Mouse (Mus musculus): ENCODE measurements at regions not wholly inside any gene's neighbourhood (a gene's known extent, or its start where the extent isn't known, plus 50 kb on each side); places are given as distances from the start of the nearest gene placed in this dataset.
A peak's percentile ranks its signal among the peaks of the same experiment; 100 is the strongest.

DNA sequence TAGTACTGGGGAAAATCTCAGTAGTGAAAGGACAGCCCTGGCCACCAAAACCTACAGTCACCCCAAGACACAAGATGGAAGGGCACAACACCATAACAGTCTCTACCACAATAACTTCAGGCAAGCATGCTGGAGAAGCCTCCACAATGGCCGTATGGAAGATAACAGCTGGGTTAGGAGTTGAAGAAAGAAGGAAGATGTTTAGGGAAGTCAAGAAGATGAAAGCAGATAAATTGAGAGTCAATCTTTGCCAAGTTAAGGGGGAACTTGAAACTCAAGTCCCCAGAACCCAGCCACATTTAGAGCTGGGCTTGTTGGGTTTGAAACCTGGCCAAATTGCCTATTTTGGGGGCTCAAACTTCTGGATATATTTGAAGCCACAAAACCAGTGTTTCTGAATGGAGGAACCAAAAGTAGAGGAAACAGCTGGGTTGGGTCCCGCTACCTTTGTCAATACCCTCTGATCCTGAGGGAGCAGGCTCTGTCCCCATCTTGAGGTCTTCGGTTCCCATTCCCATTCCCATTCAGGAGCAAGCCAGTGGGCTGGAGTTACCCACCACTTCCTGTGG, 147.8 kb downstream of the Cdc5l start:
- no peak for DNase-seq

DNA sequence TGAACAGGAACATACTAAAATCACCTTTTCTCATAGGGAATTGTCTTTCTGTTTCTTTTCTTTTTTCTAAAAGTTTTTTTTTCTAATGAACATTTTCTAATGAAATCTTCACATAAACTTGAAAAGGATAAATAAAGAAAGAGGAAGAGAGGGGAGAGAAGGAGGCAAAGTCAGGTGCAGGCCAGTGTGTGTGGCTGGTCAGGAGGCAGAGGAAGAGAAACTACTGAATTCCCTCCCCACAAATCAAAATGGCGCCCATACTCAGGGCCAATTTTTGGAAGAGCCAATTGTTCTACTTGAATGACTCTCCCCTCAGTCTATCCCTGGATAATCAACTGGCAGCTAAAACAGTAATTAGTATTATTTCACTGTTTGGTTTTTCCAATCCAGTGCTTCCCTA, 152.0 kb downstream of the Cdc5l start:
- no peak for DNase-seq

DNA sequence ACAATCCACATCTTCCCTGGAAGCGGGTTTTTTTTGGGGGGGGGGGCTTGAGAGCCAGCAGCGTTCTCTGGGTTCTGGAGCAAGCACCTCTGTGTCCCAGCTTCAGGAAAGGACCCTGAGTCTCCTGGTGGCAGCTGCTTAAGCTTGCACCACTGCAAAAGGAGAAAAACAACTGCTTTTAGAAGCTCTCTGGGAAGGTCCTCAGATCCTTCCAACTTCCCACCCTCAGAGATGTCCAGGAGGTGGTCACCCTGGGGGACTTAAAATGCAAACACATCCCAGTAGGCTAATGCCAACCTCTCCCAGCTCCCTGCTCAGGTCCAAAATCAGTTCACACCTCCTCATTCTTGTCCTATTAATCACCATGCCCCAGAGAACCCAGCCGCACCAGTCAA, 153.7 kb downstream of the Cdc5l start:
- DNase-seq: no peak

GRCm38 (mm10) chr17:45279075-45279810, 154.3 kb downstream of the Cdc5l start:
- no peak for DNase-seq

DNA sequence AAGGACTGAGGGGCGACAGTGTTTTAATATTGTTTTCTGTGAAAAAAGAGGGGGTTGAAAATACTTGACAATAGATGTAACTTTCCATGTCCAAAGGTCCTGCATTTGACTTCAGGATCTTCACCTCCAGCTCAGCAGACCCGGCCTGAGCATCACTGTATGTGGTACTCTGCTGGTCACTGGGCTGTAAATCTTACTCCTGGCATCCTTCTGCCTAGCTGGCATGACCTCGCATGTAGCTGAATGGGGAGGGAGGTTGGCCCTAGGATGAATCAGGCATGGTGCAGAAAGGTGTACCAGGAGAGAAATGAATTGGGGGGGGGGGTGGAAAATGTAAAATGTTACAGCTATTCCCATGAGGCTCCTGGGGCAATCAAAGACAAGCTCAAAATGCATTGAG, 156.0 kb downstream of the Cdc5l start:
- no peak for DNase-seq

GRCm38 (mm10) chr17:45276686-45277405, 156.7 kb downstream of the Cdc5l start:
- DNase-seq: no peak

GRCm38 (mm10) chr17:45274894-45275293, 158.6 kb downstream of the Cdc5l start:
- DNase-seq: no peak

DNA sequence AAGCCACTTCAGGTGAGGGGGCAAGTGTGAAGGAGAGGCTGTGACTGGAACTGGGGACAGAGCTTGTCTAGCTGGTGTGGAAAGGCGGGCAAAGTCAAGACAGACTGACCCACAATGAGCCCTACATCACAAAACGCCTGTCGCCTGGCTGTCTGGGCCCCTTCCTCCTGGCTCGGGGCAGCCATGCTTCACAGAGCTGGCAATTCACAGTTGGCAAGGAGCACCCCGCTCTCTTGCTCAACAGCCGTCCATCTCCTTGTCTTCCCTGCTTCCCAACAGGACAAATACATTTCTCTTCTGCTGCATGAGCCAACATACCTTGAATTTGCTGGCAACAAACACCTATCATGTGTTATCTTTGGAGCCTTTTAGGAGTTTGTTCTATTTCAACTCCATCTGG, 166.8 kb downstream of the Cdc5l start:
- no peak for DNase-seq

DNA sequence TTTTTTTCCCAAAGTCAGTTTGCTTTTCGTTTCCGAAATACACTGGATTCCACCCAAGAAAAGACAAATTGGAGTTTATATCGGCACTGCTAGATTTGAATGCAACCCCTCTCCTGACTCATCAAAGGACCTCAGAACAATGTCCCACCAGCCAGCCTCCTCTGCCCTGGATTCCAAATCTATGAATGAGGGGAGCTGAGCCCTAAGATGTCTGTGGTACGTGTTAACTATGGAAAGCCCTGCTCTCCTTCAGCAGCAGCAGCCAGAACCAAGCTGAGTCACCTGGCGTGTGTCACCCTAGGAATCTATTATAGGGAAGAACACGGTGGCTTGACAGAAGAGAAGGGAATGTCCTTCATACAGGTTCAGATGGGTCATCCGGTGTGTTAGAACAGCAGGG, 167.9 kb downstream of the Cdc5l start:
- peak; percentile 21 for DNase-seq

DNA sequence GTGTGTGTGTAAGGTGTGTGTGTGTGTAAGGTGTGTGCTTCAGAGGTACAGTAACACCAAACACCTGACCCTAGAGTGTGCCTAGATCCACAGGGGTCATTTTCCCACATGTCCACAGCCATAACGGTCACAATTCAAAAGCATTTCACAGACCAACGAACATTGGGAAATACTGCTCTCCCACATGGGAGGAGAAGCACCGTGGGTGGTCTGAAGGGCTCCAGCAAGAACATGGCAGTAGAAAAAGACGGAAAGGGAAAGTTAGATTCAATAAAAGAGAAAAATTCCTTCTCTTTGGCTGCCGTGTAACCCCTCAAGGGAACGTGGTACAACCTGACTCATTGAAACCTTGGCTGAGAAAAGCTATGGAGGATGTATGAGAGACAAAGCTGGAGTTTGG, 169.1 kb downstream of the Cdc5l start:
- no peak for DNase-seq

- DNase-seq: no peak
Measured at GRCm38 (mm10) chr17:45260421-45260820, 173.1 kb downstream of the Cdc5l start.

- DNase-seq: no peak
Measured at GRCm38 (mm10) chr17:45258007-45258406, 175.5 kb downstream of the Cdc5l start.

GRCm38 (mm10) chr17:45252593-45253230, 180.8 kb downstream of the Cdc5l start:
- no peak for DNase-seq

DNA sequence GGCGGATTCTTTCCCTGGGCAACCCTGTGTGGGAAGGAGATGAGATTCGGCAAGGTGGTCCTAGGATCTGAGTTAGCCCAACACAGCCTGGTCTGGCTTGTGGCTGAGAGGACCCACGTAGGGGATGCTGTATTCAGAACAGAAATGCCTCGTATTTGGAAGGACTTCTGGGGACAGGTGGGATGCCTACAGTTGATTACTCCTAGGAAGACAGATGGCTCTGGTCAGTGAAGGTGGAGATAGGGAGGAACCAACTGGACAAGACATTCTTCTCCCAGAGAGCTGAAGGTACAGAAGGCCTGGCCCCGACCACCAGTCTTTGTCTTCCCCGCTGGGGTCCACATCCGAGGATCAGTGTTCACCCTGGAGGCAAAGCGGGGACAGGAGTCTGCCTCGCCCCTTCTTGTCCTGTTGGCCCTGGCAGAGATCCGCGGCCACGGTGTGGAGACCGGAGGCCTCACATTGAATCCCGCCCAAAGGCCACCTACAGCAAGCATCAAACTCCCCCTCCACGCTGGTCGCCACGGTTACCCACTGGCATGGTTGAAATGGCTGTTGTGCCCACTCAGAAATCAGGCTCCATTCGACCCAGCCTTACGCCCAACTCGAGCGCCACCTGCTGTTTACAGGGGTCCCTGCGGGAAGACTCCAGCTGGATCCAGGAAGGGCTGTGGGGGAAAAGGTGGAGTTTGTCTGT, 182.4 kb downstream of the Cdc5l start:
- DNase-seq: peak; percentile 74

GRCm38 (mm10) chr17:45250450-45250849, 183.1 kb downstream of the Cdc5l start:
- DNase-seq: no peak

DNA sequence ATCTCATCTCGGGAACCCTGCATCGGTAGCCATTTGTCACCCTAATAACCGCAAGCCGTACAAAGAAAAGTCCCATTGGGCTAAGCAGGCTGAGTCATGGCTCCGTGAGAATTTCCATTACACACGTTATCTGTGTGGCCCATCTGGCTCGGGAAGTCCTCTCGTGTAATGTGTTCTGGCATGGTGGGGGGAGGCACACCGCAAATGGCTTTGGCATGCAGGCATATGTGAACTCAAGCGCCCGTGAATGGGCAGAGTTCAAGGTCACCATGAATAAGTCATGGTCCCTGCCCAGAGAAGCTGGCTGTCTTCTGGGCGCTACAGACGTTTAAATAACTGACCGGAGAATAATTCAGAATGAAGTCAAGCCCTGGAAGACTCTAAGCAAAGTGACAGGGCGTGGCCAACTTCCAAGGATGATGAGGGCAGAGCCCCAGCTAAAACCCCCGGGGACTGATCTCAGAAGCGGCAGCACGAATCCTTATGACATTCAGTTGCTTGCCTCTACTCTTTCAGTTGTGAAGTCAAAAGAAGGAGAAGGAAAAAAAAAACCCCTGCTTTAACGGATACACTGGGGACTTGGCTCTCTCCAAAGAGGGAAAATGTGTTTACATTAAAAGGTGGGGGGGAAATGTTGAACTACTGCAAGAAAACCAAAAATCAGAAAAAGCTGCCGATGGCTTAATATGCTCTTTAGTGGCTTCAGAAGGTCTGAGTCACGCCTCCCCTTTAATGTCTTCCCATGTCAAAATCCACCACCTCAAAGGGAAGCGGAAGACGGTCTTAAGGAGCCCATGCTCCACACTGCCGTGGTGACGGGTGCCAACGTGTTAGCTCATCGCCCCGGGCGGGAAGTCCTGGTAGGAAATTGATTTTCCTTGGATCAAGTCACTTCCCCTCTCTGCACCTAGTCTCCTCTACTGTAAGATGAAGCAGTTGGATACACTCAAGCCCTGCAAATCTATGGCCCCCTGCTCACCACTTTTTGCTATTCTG, 186.1 kb downstream of the Cdc5l start:
- DNase-seq: no peak

- DNase-seq: no peak
Measured at GRCm38 (mm10) chr17:45244870-45245269, 188.7 kb downstream of the Cdc5l start.

DNA sequence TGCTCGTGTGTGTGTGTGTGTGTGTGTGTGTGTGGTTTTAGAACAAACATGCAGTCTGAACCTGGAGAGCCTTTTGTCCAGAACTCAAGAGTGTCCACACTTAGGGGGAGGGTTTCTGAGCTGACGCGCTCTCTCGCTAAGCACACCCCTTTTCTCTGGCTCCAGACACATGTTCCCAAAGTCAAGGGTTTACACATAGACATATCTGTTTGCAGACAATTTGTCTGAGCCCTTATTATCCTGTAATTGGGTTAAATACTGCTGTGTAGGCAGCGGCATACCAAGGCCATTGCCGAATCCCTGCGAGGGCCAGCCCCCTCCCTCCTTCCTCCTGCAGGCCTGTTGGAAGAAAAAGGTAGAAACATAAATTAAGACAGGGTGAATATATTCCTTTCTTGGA, 190.4 kb downstream of the Cdc5l start:
- no peak for DNase-seq

DNA sequence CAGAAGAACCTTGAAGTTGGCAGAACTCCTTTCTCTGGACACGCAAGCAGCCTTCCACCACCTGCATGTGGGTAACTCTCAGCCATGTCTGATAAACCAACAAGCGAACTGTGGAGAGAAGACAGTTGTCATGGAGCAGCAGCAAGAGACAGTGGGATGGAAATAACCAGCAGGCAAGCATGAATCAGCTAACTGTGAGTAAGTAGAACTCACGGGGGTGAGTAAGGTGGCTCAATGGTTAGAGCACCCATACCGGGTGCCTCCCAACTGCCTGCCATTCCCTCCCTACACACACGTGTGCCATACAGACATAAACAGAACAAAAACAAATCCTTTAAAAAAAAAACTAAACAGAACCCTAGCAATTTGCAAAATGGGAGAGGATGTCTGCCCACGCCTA, 191.5 kb downstream of the Cdc5l start:
- peak; percentile 19 for DNase-seq

DNA sequence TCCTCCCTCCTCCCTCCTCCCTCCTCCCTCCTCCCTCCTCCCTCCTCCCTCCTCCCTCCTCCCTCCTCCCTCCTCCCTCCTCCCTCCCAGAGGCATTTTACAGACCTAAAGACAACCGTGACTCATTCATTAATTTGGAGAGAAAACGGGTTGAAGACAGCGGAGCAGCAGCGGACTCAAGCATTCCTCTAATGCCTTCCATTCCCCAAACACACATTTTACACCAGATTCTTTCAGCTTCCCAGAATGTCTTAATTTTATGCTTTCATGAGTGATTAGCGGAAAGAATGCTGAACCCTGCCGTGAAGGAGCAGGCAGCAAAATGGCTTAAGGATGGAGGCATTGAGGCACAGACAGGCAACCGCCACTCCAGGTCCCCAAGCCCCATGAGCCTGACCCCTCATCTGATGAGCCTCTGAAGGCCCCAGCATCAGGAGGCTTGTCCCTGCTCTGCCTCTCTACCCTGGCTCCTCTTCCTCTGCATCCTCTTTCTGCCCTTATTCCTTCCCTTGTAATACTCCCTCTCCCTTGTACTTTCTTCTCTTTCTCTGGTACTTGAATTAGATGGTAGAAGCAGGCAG, 192.5 kb downstream of the Cdc5l start:
- no peak for DNase-seq

DNA sequence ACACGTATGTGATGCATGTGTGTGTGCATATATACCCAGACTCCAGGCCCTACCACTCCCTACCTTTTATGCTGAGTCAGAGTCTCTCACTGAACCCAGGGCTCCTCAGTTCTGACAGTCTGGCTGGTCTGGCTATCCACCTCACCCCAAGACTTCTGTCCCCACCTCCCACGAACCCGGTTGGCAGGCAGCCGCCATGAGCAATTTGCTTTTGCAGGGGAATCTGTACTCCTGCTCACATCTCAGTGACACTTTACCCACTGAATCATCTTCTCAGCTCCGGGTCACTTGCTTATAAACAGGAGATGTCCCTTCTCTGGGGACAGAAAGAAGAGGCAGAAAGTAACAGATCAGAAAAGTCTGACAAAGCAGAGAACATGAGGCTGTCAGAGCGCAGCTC, 193.0 kb downstream of the Cdc5l start:
- no peak for DNase-seq

- no peak for DNase-seq
Measured at GRCm38 (mm10) chr17:45237246-45237645, 196.3 kb downstream of the Cdc5l start.
